Mouse (Mus musculus): ENCODE measurements around the gene Stab1. TPM values are rescaled to one million over a fixed set of nuclear protein-coding genes. Genes with fewer than 3 reads are reported as not detected.

Gene Stab1
- polyA plus RNA-seq, 1 experiment from 2014 or later: 36.6 TPM

- Histone ChIP-seq H3K4me1 (ENCODE audit: control insufficient read depth, insufficient read depth, low read length) (peaks cover 34% of the 10 kb centered on the region), H3K9ac (ENCODE audit: low read length) (peak overlapping the region; percentile 33; the same call in 1 of the 2 replicates), H3K27me3 (ENCODE audit: control insufficient read depth, insufficient read depth, low read length) (no peaks in the 10 kb centered on the region), H3K36me3 (ENCODE audit: control insufficient read depth, insufficient read depth) (peaks cover 29% of the 10 kb centered on the region), H3K4me3 (ENCODE audit: low read length) (no peak overlapping the region), H3K9me3 (replicated peaks; ENCODE audit: control insufficient read depth, low read length) (no peaks in the 10 kb centered on the region), H3K27ac (ENCODE audit: low read length) (peak overlapping the region; percentile 40), H3K4me2 (ENCODE audit: low read depth, low read length) (peak overlapping the region; percentile 78)
- WGBS: 54% methylated on average over 11 of the region's 11 CpGs
- no peak for ATAC-seq (replicated peaks; ENCODE audit: extremely low read depth, insufficient read depth, low FRiP score)
Measured at GRCm38 (mm10) chr14:31133023-31133665, 35.3 kb downstream of the Stab1 start.

- ATAC-seq (replicated peaks; ENCODE audit: extremely low read depth, insufficient read depth, low FRiP score): no peak
- H3K4me2 ChIP-seq (ENCODE audit: low read depth, low read length): peak overlapping the region; percentile 78
- H3K4me1 ChIP-seq (ENCODE audit: control insufficient read depth, insufficient read depth, low read length): peaks cover 34% of the 10 kb centered on the region
- peak overlapping the region; percentile 71; the same call in 1 of the 2 replicates for H3K4me3 ChIP-seq (ENCODE audit: low read length)
- H3K9me3 ChIP-seq (replicated peaks; ENCODE audit: control insufficient read depth, low read length): no peaks in the 10 kb centered on the region
- peak overlapping the region; percentile 45 for H3K9ac ChIP-seq (ENCODE audit: low read length)
- peaks cover 27% of the 10 kb centered on the region for H3K36me3 ChIP-seq (ENCODE audit: control insufficient read depth, insufficient read depth)
- no peaks in the 10 kb centered on the region for H3K27me3 ChIP-seq (ENCODE audit: control insufficient read depth, insufficient read depth, low read length)
- 81% methylated on average over 7 of the region's 7 CpGs for WGBS
- H3K27ac ChIP-seq (ENCODE audit: low read length): peak overlapping the region; percentile 40
Measured at GRCm38 (mm10) chr14:31132491-31132975, 35.9 kb downstream of the Stab1 start.

- no peak for ATAC-seq (replicated peaks; ENCODE audit: extremely low read depth, insufficient read depth, low FRiP score)
- Histone ChIP-seq H3K36me3 (ENCODE audit: control insufficient read depth, insufficient read depth) (peaks cover 22% of the 10 kb centered on the region), H3K4me3 (ENCODE audit: low read length) (peak overlapping the region; percentile 71), H3K4me1 (ENCODE audit: control insufficient read depth, insufficient read depth, low read length) (peaks cover 39% of the 10 kb centered on the region), H3K9me3 (replicated peaks; ENCODE audit: control insufficient read depth, low read length) (no peaks in the 10 kb centered on the region), H3K4me2 (ENCODE audit: low read depth, low read length) (peak overlapping the region; percentile 78), H3K9ac (ENCODE audit: low read length) (peak overlapping the region; percentile 86), H3K27ac (ENCODE audit: low read length) (peak overlapping the region; percentile 76; the same call in 1 of the 2 replicates), H3K27me3 (ENCODE audit: control insufficient read depth, insufficient read depth, low read length) (no peaks in the 10 kb centered on the region)
- WGBS: 6% methylated on average over 6 of the region's 6 CpGs
Measured at GRCm38 (mm10) chr14:31132031-31132430, 36.4 kb downstream of the Stab1 start.

GRCm38 (mm10) chr14:31131272-31131821 lies 37.1 kb downstream of the Stab1 start:
- WGBS: under 1% methylated on average over 42 of the region's 43 CpGs
- H3K4me1 ChIP-seq (ENCODE audit: control insufficient read depth, insufficient read depth, low read length): peaks cover 43% of the 10 kb centered on the region
- peaks cover 15% of the 10 kb centered on the region for H3K36me3 ChIP-seq (ENCODE audit: control insufficient read depth, insufficient read depth)
- H3K4me2 ChIP-seq (ENCODE audit: low read depth, low read length): peak overlapping the region; percentile 78
- H3K27me3 ChIP-seq (ENCODE audit: control insufficient read depth, insufficient read depth, low read length): no peaks in the 10 kb centered on the region
- H3K9ac ChIP-seq (ENCODE audit: low read length): peak overlapping the region; percentile 86
- peak overlapping the region; percentile 76 for H3K27ac ChIP-seq (ENCODE audit: low read length)
- no peak for ATAC-seq (replicated peaks; ENCODE audit: extremely low read depth, insufficient read depth, low FRiP score)
- H3K4me3 ChIP-seq (ENCODE audit: low read length): peak overlapping the region; percentile 71
- H3K9me3 ChIP-seq (replicated peaks; ENCODE audit: control insufficient read depth, low read length): no peaks in the 10 kb centered on the region

GRCm38 (mm10) chr14:31130236-31131220 lies 37.9 kb downstream of the Stab1 start, which contains the start of gene Nt5dc2:
Gene Nt5dc2 (plus strand): TSS chr14:31131053.
- H3K4me1 ChIP-seq (ENCODE audit: control insufficient read depth, insufficient read depth, low read length): peaks cover 50% of the 10 kb centered on the region
- H3K4me3 ChIP-seq (ENCODE audit: low read length): peak within 1 kb of the TSS; percentile 71
- no peaks in the 10 kb centered on the region for H3K27me3 ChIP-seq (ENCODE audit: control insufficient read depth, insufficient read depth, low read length)
- H3K9ac ChIP-seq (ENCODE audit: low read length): peak within 1 kb of the TSS; percentile 86
- peaks cover 7% of the 10 kb centered on the region for H3K36me3 ChIP-seq (ENCODE audit: control insufficient read depth, insufficient read depth)
- 3% methylated on average over 45 of the region's 63 CpGs for WGBS
- ATAC-seq (replicated peaks; ENCODE audit: extremely low read depth, insufficient read depth, low FRiP score): peak; percentile 77
- H3K4me2 ChIP-seq (ENCODE audit: low read depth, low read length): peak within 1 kb of the TSS; percentile 78
- peak within 1 kb of the TSS; percentile 83 for H3K27ac ChIP-seq (ENCODE audit: low read length)
- H3K9me3 ChIP-seq (replicated peaks; ENCODE audit: control insufficient read depth, low read length): no peaks in the 10 kb centered on the region

GRCm38 (mm10) chr14:31129326-31130235 lies 38.9 kb downstream of the Stab1 start:
- ATAC-seq (replicated peaks; ENCODE audit: extremely low read depth, insufficient read depth, low FRiP score): no peak
- peak overlapping the region; percentile 78 for H3K4me2 ChIP-seq (ENCODE audit: low read depth, low read length)
- 63% methylated on average over 15 of the region's 15 CpGs for WGBS
- no peaks in the 10 kb centered on the region for H3K27me3 ChIP-seq (ENCODE audit: control insufficient read depth, insufficient read depth, low read length)
- H3K27ac ChIP-seq (ENCODE audit: low read length): peak overlapping the region; percentile 83
- H3K9ac ChIP-seq (ENCODE audit: low read length): peak overlapping the region; percentile 37
- no peaks in the 10 kb centered on the region for H3K9me3 ChIP-seq (replicated peaks; ENCODE audit: control insufficient read depth, low read length)
- H3K4me1 ChIP-seq (ENCODE audit: control insufficient read depth, insufficient read depth, low read length): peaks cover 58% of the 10 kb centered on the region
- peaks cover 3% of the 10 kb centered on the region; the same call in 1 of the 2 replicates for H3K36me3 ChIP-seq (ENCODE audit: control insufficient read depth, insufficient read depth)
- H3K4me3 ChIP-seq (ENCODE audit: low read length): peak overlapping the region; percentile 36

GRCm38 (mm10) chr14:31128826-31129219 lies 39.6 kb downstream of the Stab1 start, which contains the start of gene Smim4:
Gene Smim4 (minus strand): TSS chr14:31128956.
- Histone ChIP-seq H3K9me3 (replicated peaks; ENCODE audit: control insufficient read depth, low read length) (no peaks in the 10 kb centered on the region), H3K27ac (ENCODE audit: low read length) (peak within 1 kb of the TSS; percentile 99), H3K4me2 (ENCODE audit: low read depth, low read length) (peak within 1 kb of the TSS; percentile 87), H3K9ac (ENCODE audit: low read length) (peak within 1 kb of the TSS; percentile 94), H3K36me3 (ENCODE audit: control insufficient read depth, insufficient read depth) (peaks cover 6% of the 10 kb centered on the region), H3K4me1 (ENCODE audit: control insufficient read depth, insufficient read depth, low read length) (peaks cover 56% of the 10 kb centered on the region), H3K4me3 (ENCODE audit: low read length) (peak within 1 kb of the TSS; percentile 87), H3K27me3 (ENCODE audit: control insufficient read depth, insufficient read depth, low read length) (no peaks in the 10 kb centered on the region)
- ATAC-seq (replicated peaks; ENCODE audit: extremely low read depth, insufficient read depth, low FRiP score): peak; percentile 92
- WGBS: under 1% methylated on average over 33 of the region's 33 CpGs

Measured in heart, embryonic 16.5 days (tissue).